Mouse (Mus musculus): ENCODE data around the gene Rap1a. TPM values are rescaled to one million over a fixed set of nuclear protein-coding genes. Genes with fewer than 3 reads are reported as not detected.

The Rap1a gene
- polyA plus RNA-seq, 1 experiment from 2014 or later: 119 TPM

- Histone ChIP-seq H3K4me2 (replicated peaks; ENCODE audit: low read depth) (no peak overlapping the region), H3K27me3 (replicated peaks; ENCODE audit: control insufficient read depth, insufficient read depth, low read length) (no peaks in the 10 kb centered on the region), H3K9me3 (ENCODE audit: control insufficient read depth) (no peaks in the 10 kb centered on the region), H3K4me3 (ENCODE audit: low read depth, low read length) (no peak overlapping the region), H3K9ac (ENCODE audit: low read depth, low read length) (no peak overlapping the region), H3K27ac (ENCODE audit: low read depth, low read length) (no peak overlapping the region), H3K4me1 (replicated peaks; ENCODE audit: control insufficient read depth, insufficient read depth, low read length) (peaks cover 4% of the 10 kb centered on the region; the same call in 1 of the 2 replicates), H3K36me3 (ENCODE audit: control insufficient read depth, insufficient read depth) (no peaks in the 10 kb centered on the region)
- 43% methylated on average over 7 of the region's 7 CpGs for WGBS
- no peak for ATAC-seq
- TF ChIP-seq CTCF (IDR thresholded peaks at IDR 0.05; ENCODE audit: low read depth): no peak
Observed at GRCm38 (mm10) chr3:105707590-105707989, 93.5 kb downstream of the Rap1a start.

GRCm38 (mm10) chr3:105706366-105707020, 94.6 kb downstream of the Rap1a start:
- peak overlapping the region; percentile 97; the same call in 1 of the 2 replicates for H3K4me2 ChIP-seq (replicated peaks; ENCODE audit: low read depth)
- no peak for ATAC-seq
- no peak overlapping the region for H3K4me3 ChIP-seq (ENCODE audit: low read depth, low read length)
- H3K27ac ChIP-seq (ENCODE audit: low read depth, low read length): no peak overlapping the region
- no peak for TF ChIP-seq CTCF (IDR thresholded peaks at IDR 0.05; ENCODE audit: low read depth)
- 54% methylated on average over 4 of the region's 4 CpGs for WGBS
- no peaks in the 10 kb centered on the region for H3K27me3 ChIP-seq (replicated peaks; ENCODE audit: control insufficient read depth, insufficient read depth, low read length)
- H3K9ac ChIP-seq (ENCODE audit: low read depth, low read length): no peak overlapping the region
- no peaks in the 10 kb centered on the region for H3K36me3 ChIP-seq (ENCODE audit: control insufficient read depth, insufficient read depth)
- H3K9me3 ChIP-seq (ENCODE audit: control insufficient read depth): no peaks in the 10 kb centered on the region
- peaks cover 4% of the 10 kb centered on the region; the same call in 1 of the 2 replicates for H3K4me1 ChIP-seq (replicated peaks; ENCODE audit: control insufficient read depth, insufficient read depth, low read length)

- ATAC-seq: no peak
- TF ChIP-seq CTCF (IDR thresholded peaks at IDR 0.05; ENCODE audit: low read depth): no peak
- no peaks in the 10 kb centered on the region for H3K36me3 ChIP-seq (ENCODE audit: control insufficient read depth, insufficient read depth)
- no peak overlapping the region for H3K27ac ChIP-seq (ENCODE audit: low read depth, low read length)
- no peaks in the 10 kb centered on the region for H3K9me3 ChIP-seq (ENCODE audit: control insufficient read depth)
- peak overlapping the region; percentile 48 for H3K4me3 ChIP-seq (ENCODE audit: low read depth, low read length)
- H3K4me2 ChIP-seq (replicated peaks; ENCODE audit: low read depth): peak overlapping the region; percentile 97
- peak overlapping the region; percentile 57; the same call in 1 of the 2 replicates for H3K9ac ChIP-seq (ENCODE audit: low read depth, low read length)
- WGBS: 38% methylated on average over 3 of the region's 3 CpGs
- peaks cover 4% of the 10 kb centered on the region; the same call in 1 of the 2 replicates for H3K4me1 ChIP-seq (replicated peaks; ENCODE audit: control insufficient read depth, insufficient read depth, low read length)
- no peaks in the 10 kb centered on the region for H3K27me3 ChIP-seq (replicated peaks; ENCODE audit: control insufficient read depth, insufficient read depth, low read length)
Observed at GRCm38 (mm10) chr3:105705561-105705960, 95.6 kb downstream of the Rap1a start.

GRCm38 (mm10) chr3:105705061-105705549, 96.0 kb downstream of the Rap1a start:
- TF ChIP-seq CTCF (IDR thresholded peaks at IDR 0.05; ENCODE audit: low read depth): no peak
- no peaks in the 10 kb centered on the region for H3K9me3 ChIP-seq (ENCODE audit: control insufficient read depth)
- H3K27me3 ChIP-seq (replicated peaks; ENCODE audit: control insufficient read depth, insufficient read depth, low read length): no peaks in the 10 kb centered on the region
- peak overlapping the region; percentile 97 for H3K4me2 ChIP-seq (replicated peaks; ENCODE audit: low read depth)
- H3K4me1 ChIP-seq (replicated peaks; ENCODE audit: control insufficient read depth, insufficient read depth, low read length): peaks cover 4% of the 10 kb centered on the region; the same call in 1 of the 2 replicates
- ATAC-seq: peak; percentile 20; the same call in 1 of the 2 replicates
- H3K4me3 ChIP-seq (ENCODE audit: low read depth, low read length): peak overlapping the region; percentile 48
- H3K27ac ChIP-seq (ENCODE audit: low read depth, low read length): no peak overlapping the region
- peak overlapping the region; percentile 57 for H3K9ac ChIP-seq (ENCODE audit: low read depth, low read length)
- WGBS: 2% methylated on average over 27 of the region's 28 CpGs
- H3K36me3 ChIP-seq (ENCODE audit: control insufficient read depth, insufficient read depth): no peaks in the 10 kb centered on the region

GRCm38 (mm10) chr3:105704031-105705008, 96.8 kb downstream of the Rap1a start, which contains the start of gene Inka2:
Gene Inka2, plus strand, starts transcription at chr3:105704599.
- peak within 1 kb of the TSS; percentile 57 for H3K9ac ChIP-seq (ENCODE audit: low read depth, low read length)
- H3K4me3 ChIP-seq (ENCODE audit: low read depth, low read length): peak within 1 kb of the TSS; percentile 48
- WGBS: 11% methylated on average over 37 of the region's 43 CpGs
- no peaks in the 10 kb centered on the region for H3K36me3 ChIP-seq (ENCODE audit: control insufficient read depth, insufficient read depth)
- no peak within 1 kb of the TSS for H3K27ac ChIP-seq (ENCODE audit: low read depth, low read length)
- H3K27me3 ChIP-seq (replicated peaks; ENCODE audit: control insufficient read depth, insufficient read depth, low read length): no peaks in the 10 kb centered on the region
- H3K4me1 ChIP-seq (replicated peaks; ENCODE audit: control insufficient read depth, insufficient read depth, low read length): peaks cover 4% of the 10 kb centered on the region; the same call in 1 of the 2 replicates
- peak within 1 kb of the TSS; percentile 97 for H3K4me2 ChIP-seq (replicated peaks; ENCODE audit: low read depth)
- no peak for TF ChIP-seq CTCF (IDR thresholded peaks at IDR 0.05; ENCODE audit: low read depth)
- ATAC-seq: peak; percentile 80
- no peaks in the 10 kb centered on the region for H3K9me3 ChIP-seq (ENCODE audit: control insufficient read depth)

GRCm38 (mm10) chr3:105703571-105703970, 97.6 kb downstream of the Rap1a start:
- no peaks in the 10 kb centered on the region for H3K27me3 ChIP-seq (replicated peaks; ENCODE audit: control insufficient read depth, insufficient read depth, low read length)
- no peak for TF ChIP-seq CTCF (IDR thresholded peaks at IDR 0.05; ENCODE audit: low read depth)
- no peaks in the 10 kb centered on the region for H3K9me3 ChIP-seq (ENCODE audit: control insufficient read depth)
- ATAC-seq: no peak
- H3K4me2 ChIP-seq (replicated peaks; ENCODE audit: low read depth): no peak overlapping the region
- H3K4me1 ChIP-seq (replicated peaks; ENCODE audit: control insufficient read depth, insufficient read depth, low read length): peaks cover 4% of the 10 kb centered on the region; the same call in 1 of the 2 replicates
- no peak overlapping the region for H3K4me3 ChIP-seq (ENCODE audit: low read depth, low read length)
- WGBS: 68% methylated on average over 6 of the region's 6 CpGs
- no peak overlapping the region for H3K27ac ChIP-seq (ENCODE audit: low read depth, low read length)
- no peak overlapping the region for H3K9ac ChIP-seq (ENCODE audit: low read depth, low read length)
- no peaks in the 10 kb centered on the region for H3K36me3 ChIP-seq (ENCODE audit: control insufficient read depth, insufficient read depth)
